Mouse (Mus musculus) liver, embryonic 15.5 days (tissue): ENCODE results near the gene Ptms. TPM values are rescaled to one million over a fixed set of nuclear protein-coding genes. Genes with fewer than 3 reads are reported as not detected.

Experiments used
- ATAC-seq: fragments of 200-750 bp; cut with Nextera tagmentation; 2 replicates; pipeline ENCODE4 v1.8.0; 2017; ENCODE audit warnings: moderate number of reproducible peaks, mild to moderate bottlenecking, moderate library complexity; ENCODE audit not compliant: insufficient read depth
- H3K27ac ChIP-seq: fragments of 300-500 bp; sonication (generic); replicated peaks from 2 replicates; pipeline ENCODE4 v1.5.1; 2015; ENCODE audit warnings: mild to moderate bottlenecking, inconsistent platforms
- H3K27me3 ChIP-seq: fragments of 300-500 bp; sonication (generic); 2 replicates; pipeline ENCODE4 v1.6.1; 2015; ENCODE audit warnings: mild to moderate bottlenecking, inconsistent platforms
- H3K36me3 ChIP-seq: fragments of 300-500 bp; sonication (generic); replicated peaks from 2 replicates; pipeline ENCODE4 v1.6.1; 2015; ENCODE audit warnings: moderate library complexity, mild to moderate bottlenecking, inconsistent platforms
- H3K4me1 ChIP-seq: fragments of 300-500 bp; sonication (generic); replicated peaks from 2 replicates; pipeline ENCODE4 v1.6.1; 2015; ENCODE audit warnings: inconsistent platforms
- H3K4me2 ChIP-seq: fragments of 300-500 bp; sonication (generic); 2 replicates; pipeline ENCODE4 v1.6.1; 2015; ENCODE audit warnings: moderate library complexity, mild to moderate bottlenecking, inconsistent platforms
- H3K4me3 ChIP-seq: fragments of 300-500 bp; sonication (generic); replicated peaks from 2 replicates; pipeline ENCODE4 v1.5.1; 2015; ENCODE audit warnings: mild to moderate bottlenecking, inconsistent platforms
- H3K9ac ChIP-seq: fragments of 300-500 bp; sonication (generic); 2 replicates; pipeline ENCODE4 v1.6.1; 2015; ENCODE audit warnings: moderate library complexity, mild to moderate bottlenecking, inconsistent platforms
- H3K9me3 ChIP-seq: fragments of 300-500 bp; sonication (generic); replicated peaks from 2 replicates; pipeline ENCODE4 v1.6.1; 2016; ENCODE audit warnings: inconsistent platforms
- WGBS: fragments of 180-500 bp; shearing (Covaris S2); methylation state at CpG from one replicate; pipeline ENCODE4 v1.1.7; 2015; ENCODE audit warnings: mixed read lengths; ENCODE audit not compliant: insufficient replicate concordance; 5-methylcytosine and 5-hydroxymethylcytosine counted together
- polyA plus RNA-seq: library from polyadenylated mRNA; unstranded; fragments of >200 nt; fragmentation: Nextera tagmentation; extraction: Ambion mirVana; gene quantifications from 2 replicates; pipeline ENCODE4 v1.2.1, GENCODE M21; 2015

Ptms gene
- 56.2 and 62.7 TPM in 2 replicates for polyA plus RNA-seq

DNA sequence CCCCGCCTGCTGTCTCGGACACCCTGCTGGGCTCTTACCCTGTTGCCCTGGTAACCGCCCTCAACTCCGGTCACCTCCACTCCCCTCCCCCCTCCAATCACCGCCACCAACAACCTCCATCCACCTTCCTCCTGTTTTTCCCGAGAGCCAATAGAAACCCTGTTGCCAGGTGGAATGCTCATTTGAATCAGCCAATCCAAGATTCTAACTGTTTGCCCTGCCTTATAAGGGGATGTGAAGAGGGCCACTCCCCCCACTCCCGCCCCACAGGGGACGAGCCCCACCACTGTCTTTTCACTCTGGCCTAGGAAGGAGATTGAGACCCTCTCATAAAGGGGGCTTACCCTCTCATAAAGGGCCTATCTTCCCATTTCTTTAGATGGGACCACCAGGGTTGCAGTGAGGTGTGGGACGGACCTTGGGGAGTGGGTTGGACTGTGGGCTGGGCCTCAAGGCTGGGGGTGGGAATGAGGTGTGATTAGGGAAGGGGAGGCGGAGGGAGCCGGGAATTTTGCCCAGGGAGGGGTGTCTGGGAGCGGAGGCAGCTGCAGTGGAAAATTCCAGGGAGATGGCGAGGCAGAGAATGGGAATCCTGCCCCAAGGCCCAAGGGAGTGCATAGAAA is at the start of gene Ptms:
Ptms (minus strand) TSS at position 409 of the 623 bp plus-strand sequence.
- H3K4me1 ChIP-seq: peaks cover 37% of the 10 kb centered on the region
- ATAC-seq: peak; percentile 52
- 14% methylated on average over 13 of the region's 13 CpGs for WGBS
- H3K9me3 ChIP-seq: no peaks in the 10 kb centered on the region
- H3K27ac ChIP-seq: peak within 1 kb of the TSS; percentile 64
- peaks cover 76% of the 10 kb centered on the region for H3K27me3 ChIP-seq
- peak within 1 kb of the TSS; percentile 89 for H3K4me2 ChIP-seq
- H3K9ac ChIP-seq: no peak within 1 kb of the TSS
- peak within 1 kb of the TSS; percentile 20; the same call in 1 of the 2 replicates for H3K4me3 ChIP-seq
- no peaks in the 10 kb centered on the region for H3K36me3 ChIP-seq

GRCm38 (mm10) chr6:124967766-124968165 is 47.9 kb upstream of the Ptms start:
- Histone ChIP-seq H3K4me3 (no peak overlapping the region), H3K4me1 (peaks cover 30% of the 10 kb centered on the region), H3K9ac (no peak overlapping the region), H3K4me2 (no peak overlapping the region), H3K27ac (no peak overlapping the region), H3K27me3 (no peaks in the 10 kb centered on the region), H3K36me3 (peaks cover 4% of the 10 kb centered on the region; the same call in 1 of the 2 replicates), H3K9me3 (no peaks in the 10 kb centered on the region)
- WGBS: 54% methylated on average over 4 of the region's 4 CpGs
- no peak for ATAC-seq

- Histone ChIP-seq H3K4me2 (peak overlapping the region; percentile 95), H3K27me3 (no peaks in the 10 kb centered on the region), H3K27ac (no peak overlapping the region), H3K9me3 (no peaks in the 10 kb centered on the region), H3K9ac (peak overlapping the region; percentile 87; the same call in 1 of the 2 replicates), H3K4me3 (peak overlapping the region; percentile 88), H3K4me1 (peaks cover 33% of the 10 kb centered on the region), H3K36me3 (peaks cover 9% of the 10 kb centered on the region)
- 89% methylated on average over 7 of the region's 7 CpGs for WGBS
- no peak for ATAC-seq
Observed at GRCm38 (mm10) chr6:124966466-124967118, 46.7 kb upstream of the Ptms start.

GRCm38 (mm10) chr6:124965747-124966146 is 45.8 kb upstream of the Ptms start:
- peak overlapping the region; percentile 86 for H3K27ac ChIP-seq
- H3K27me3 ChIP-seq: no peaks in the 10 kb centered on the region
- peaks cover 16% of the 10 kb centered on the region for H3K36me3 ChIP-seq
- peak overlapping the region; percentile 87 for H3K9ac ChIP-seq
- ATAC-seq: no peak
- peaks cover 33% of the 10 kb centered on the region for H3K4me1 ChIP-seq
- no peaks in the 10 kb centered on the region for H3K9me3 ChIP-seq
- peak overlapping the region; percentile 95 for H3K4me2 ChIP-seq
- WGBS: 4% methylated on average over 15 of the region's 15 CpGs
- peak overlapping the region; percentile 88 for H3K4me3 ChIP-seq

DNA sequence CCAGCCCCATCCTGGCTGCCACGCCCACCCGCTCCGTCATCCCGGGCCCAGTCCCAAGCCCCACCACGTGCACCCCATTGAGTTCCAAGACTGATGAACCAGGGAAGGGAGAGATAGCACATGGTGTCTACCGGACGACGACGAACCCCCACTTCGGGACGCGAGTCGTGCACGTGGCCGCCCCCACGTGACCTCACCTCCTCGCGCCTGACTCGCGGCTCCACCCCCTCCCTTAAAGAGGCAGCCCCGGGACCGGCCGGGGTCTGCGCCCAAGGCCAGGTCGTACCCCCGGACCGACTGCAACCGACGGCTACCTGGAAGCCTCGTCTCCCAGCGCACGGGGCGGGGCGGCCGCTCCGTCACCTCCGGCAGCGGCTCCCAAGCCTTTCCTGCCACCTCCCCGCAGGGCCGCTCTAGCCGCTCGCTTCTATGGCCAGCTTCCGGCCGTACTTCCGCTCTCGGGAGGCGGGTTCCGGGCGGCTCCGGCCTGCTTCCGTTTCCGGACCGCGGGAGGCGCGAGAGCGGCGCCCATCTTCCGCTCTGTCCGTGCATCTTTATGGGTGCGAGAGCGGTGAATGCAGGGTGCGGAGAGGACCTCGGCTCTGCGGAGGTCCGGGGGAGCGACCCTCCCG is 45.3 kb upstream of the Ptms start, which contains the start of gene Cops7a:
Cops7a (minus strand) TSS at position 451 of the 632 bp plus-strand sequence.
- Histone ChIP-seq H3K27me3 (no peaks in the 10 kb centered on the region), H3K9ac (peak within 1 kb of the TSS; percentile 87), H3K9me3 (no peaks in the 10 kb centered on the region), H3K4me1 (peaks cover 33% of the 10 kb centered on the region), H3K4me3 (peak within 1 kb of the TSS; percentile 88), H3K4me2 (peak within 1 kb of the TSS; percentile 95), H3K36me3 (peaks cover 21% of the 10 kb centered on the region), H3K27ac (peak within 1 kb of the TSS; percentile 86)
- ATAC-seq: peak; percentile 94
- under 1% methylated on average over 68 of the region's 68 CpGs for WGBS

DNA sequence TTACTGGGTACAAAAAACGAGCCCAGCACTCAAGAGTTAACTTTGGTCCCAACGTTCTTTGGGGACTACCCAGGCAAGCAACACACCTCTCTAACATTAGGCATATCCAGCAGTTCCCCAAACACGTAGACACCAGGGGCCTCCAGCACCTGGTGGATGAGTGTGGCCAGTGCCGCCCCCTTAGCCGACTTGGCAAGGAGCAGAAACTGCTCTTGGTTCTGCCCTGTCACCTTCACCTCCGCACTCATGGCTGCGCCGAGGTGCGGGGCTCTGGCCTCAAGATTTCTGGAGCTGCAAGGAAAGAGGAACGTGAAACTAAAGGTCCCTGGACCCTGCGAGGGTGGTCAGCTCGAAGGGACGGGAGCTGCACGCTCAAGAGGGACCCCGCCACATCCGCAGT is 44.7 kb upstream of the Ptms start:
- peak; percentile 5; the same call in 1 of the 2 replicates for ATAC-seq
- Histone ChIP-seq H3K9ac (peak overlapping the region; percentile 87; the same call in 1 of the 2 replicates), H3K27ac (peak overlapping the region; percentile 86), H3K9me3 (no peaks in the 10 kb centered on the region), H3K27me3 (no peaks in the 10 kb centered on the region), H3K4me3 (peak overlapping the region; percentile 88), H3K4me2 (peak overlapping the region; percentile 95), H3K36me3 (peaks cover 26% of the 10 kb centered on the region), H3K4me1 (peaks cover 33% of the 10 kb centered on the region)
- WGBS: 8% methylated on average over 16 of the region's 16 CpGs

- ATAC-seq: no peak
- Histone ChIP-seq H3K4me2 (no peak overlapping the region), H3K27me3 (no peaks in the 10 kb centered on the region), H3K4me1 (peaks cover 25% of the 10 kb centered on the region), H3K36me3 (peaks cover 51% of the 10 kb centered on the region), H3K27ac (no peak overlapping the region), H3K4me3 (no peak overlapping the region), H3K9ac (no peak overlapping the region), H3K9me3 (no peaks in the 10 kb centered on the region)
- 88% methylated on average over 12 of the region's 12 CpGs for WGBS
Observed at GRCm38 (mm10) chr6:124961021-124961420, 41.1 kb upstream of the Ptms start.

DNA sequence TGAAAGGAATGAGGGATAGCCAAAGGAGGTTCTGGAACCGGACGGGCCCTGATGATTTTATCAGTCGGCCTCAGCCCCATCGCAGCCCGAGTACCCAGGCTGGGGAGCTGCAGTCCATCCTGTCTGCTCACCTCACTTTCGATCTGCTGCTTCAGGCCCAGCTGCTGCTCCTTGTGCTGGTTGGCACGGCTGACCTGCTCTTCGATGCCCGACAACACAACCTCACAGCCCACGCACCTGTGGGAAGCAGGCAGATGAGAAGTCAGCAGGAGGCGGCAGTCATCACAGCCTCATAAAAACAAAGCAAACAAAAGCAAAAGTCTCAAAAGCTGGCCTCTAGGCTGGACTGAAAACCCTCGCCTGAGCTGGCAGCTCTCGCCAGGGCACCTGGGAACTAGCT is 40.1 kb upstream of the Ptms start:
- Histone ChIP-seq H3K4me3 (no peak overlapping the region), H3K9ac (no peak overlapping the region), H3K27ac (no peak overlapping the region), H3K9me3 (no peaks in the 10 kb centered on the region), H3K36me3 (peaks cover 53% of the 10 kb centered on the region), H3K27me3 (no peaks in the 10 kb centered on the region), H3K4me1 (peaks cover 19% of the 10 kb centered on the region), H3K4me2 (no peak overlapping the region)
- 81% methylated on average over 13 of the region's 13 CpGs for WGBS
- no peak for ATAC-seq

GRCm38 (mm10) chr6:124958127-124958526 is 38.2 kb upstream of the Ptms start:
- Histone ChIP-seq H3K4me3 (no peak overlapping the region), H3K4me2 (no peak overlapping the region), H3K4me1 (0 out of 2 replicates have a peak, but pooled peaks cover 6% of the 10 kb centered on the region), H3K27ac (no peak overlapping the region), H3K9me3 (no peaks in the 10 kb centered on the region), H3K27me3 (no peaks in the 10 kb centered on the region), H3K9ac (no peak overlapping the region), H3K36me3 (peaks cover 58% of the 10 kb centered on the region)
- no peak for ATAC-seq
- 62% methylated on average over 3 of the region's 3 CpGs for WGBS

DNA sequence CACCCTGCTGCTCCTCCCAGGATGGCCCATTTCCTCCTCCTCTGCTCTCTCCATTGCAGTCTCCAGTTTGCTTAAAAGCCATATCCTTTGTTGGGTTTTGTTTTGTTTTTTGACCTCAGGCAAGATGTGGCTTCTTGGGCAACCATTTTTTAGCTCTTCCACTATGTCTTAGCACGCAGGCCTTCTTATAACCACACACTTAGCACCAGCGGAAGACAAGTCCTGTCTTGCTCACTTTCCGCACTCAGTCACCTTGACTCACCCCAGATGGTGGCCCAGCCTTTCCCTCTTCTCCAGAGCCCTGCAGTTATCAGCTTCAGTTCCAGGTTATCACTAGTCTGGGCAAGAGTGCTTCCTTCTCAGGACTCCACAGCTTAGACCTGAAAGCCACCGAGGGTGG is 35.3 kb upstream of the Ptms start:
- Histone ChIP-seq H3K4me1 (no peaks in the 10 kb centered on the region), H3K27ac (no peak overlapping the region), H3K27me3 (no peaks in the 10 kb centered on the region), H3K4me3 (no peak overlapping the region), H3K9ac (no peak overlapping the region), H3K4me2 (no peak overlapping the region), H3K36me3 (peaks cover 41% of the 10 kb centered on the region), H3K9me3 (no peaks in the 10 kb centered on the region)
- no peak for ATAC-seq
- WGBS: 78% methylated on average over 4 of the region's 4 CpGs
